Mouse (Mus musculus) layer of hippocampus, adult 9-10 months (tissue): ENCODE results near the gene Zfp719.
A peak's percentile ranks its signal among the peaks of the same experiment; 100 is the strongest.

Source experiments
- DNase-seq: peaks from one replicate; pipeline ENCODE4 v3.0.0; 2022; ENCODE audit warnings: low spot score

Zfp719 gene

DNA sequence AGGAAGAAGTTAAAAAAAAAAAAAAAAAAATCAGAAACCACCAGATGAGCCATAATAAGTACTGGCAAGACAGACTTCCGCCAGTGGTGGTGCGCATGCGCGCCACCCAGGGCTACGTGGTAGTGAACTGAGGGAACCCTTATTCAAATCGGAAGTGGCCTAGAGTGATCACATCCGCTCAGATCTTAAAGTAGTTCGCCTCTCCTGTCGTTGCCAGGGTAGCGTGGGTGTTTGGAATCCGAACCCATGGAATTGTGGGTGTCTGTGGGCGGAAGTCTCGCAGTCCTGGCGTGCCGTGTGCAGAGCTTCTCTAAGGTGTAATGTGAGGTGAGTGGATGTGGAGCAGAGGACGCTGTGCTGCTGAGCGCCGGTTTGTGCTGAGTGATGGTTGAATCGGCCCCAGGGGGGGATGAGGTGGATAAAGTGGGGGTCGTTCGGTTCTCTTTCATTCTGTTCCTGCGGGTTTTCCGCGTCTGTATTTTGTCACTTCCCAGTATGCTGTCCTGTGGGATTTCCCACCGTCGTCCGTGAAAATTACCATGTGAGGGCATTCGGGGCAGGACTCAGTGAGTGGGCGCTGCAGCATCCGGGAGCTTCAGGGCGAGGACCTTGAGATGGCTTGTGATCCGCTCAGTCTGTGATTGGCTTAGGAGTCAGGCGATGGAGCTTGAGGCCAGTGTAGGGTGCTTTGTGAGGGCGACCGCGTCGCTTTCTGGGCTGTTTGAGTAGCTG is at the start of gene Zfp719:
Gene Zfp719, plus strand, starts transcription at position 171 of the 732 bp plus-strand sequence.
- peak; percentile 78 for DNase-seq

DNA sequence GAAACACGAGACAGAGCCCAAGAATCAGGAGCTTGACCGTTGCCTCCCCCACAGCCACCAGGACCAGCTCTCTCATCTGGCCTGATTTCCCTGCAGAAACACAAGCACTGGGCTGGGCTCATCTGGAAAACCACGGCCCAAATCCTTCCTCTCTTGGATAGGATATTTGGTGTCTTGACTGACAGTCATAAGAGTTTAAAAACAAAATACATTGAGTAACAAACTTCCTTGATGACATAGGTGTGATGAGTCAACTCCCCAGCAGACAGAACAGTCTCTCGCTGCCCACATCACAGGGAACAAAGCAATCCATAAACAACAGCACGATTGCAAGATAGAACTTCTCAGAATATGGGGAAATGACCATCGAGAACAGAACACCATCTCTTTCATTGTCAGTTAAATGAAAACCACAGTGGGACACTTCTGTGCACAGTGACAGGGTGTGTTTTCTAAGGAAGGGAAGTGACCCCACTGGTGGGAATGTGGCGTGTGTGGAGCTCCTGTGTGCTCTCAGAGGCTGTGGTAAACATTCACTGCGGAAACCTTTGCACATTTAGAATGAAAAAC is 49.1 kb upstream of the Zfp719 start:
- no peak for DNase-seq

DNA sequence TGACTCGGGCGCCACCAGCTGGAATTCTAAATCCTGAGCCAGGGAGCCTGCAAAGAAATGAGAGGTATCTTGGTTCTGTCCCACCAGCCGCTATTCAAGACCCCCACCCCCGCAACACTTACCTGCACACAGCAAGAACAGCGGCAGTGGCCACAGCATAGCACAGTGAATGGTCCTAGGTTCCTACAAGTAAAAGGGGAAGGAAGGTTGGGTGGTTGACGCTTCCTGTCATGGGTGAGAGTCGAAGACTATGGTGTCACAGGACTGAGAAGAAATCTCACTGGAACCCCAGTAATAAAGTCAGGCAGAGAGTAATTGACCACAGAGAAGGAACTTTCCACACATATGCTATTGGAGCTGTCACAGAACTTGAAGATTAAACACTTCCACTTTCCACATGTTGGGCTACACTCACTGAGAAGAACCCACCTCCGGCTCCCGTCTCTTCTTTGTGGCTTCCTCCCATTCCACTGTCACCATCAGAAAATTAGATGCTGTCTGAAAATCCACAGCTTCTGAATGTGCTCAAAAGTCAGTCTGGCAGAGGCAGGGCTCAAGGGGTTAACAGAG is 46.4 kb upstream of the Zfp719 start:
- no peak for DNase-seq

DNA sequence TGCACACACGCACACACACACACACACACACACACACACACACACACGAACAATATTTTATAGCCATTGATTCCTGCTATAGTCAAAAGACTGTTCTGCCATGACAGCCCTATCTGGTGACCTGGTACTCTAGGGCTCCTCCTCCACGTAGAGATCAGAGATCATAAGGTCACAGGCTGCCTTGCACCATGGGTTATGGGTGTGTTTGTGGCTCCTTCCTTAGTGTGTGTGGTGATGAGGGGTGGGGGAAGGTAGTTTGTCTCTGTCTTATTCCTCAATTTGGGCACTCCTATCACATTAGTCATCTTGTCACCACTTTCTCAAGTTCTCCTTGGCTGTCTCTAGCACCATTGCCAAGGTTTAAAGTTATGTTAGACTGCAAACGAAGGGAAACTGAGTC is 40.9 kb upstream of the Zfp719 start:
- DNase-seq = no peak

- DNase-seq = no peak
Measured at GRCm38 (mm10) chr7:43544225-43544977, 35.0 kb upstream of the Zfp719 start, which contains the start of gene Cd33. TSS of gene Cd33 (minus strand) at chr7:43544428.

DNA sequence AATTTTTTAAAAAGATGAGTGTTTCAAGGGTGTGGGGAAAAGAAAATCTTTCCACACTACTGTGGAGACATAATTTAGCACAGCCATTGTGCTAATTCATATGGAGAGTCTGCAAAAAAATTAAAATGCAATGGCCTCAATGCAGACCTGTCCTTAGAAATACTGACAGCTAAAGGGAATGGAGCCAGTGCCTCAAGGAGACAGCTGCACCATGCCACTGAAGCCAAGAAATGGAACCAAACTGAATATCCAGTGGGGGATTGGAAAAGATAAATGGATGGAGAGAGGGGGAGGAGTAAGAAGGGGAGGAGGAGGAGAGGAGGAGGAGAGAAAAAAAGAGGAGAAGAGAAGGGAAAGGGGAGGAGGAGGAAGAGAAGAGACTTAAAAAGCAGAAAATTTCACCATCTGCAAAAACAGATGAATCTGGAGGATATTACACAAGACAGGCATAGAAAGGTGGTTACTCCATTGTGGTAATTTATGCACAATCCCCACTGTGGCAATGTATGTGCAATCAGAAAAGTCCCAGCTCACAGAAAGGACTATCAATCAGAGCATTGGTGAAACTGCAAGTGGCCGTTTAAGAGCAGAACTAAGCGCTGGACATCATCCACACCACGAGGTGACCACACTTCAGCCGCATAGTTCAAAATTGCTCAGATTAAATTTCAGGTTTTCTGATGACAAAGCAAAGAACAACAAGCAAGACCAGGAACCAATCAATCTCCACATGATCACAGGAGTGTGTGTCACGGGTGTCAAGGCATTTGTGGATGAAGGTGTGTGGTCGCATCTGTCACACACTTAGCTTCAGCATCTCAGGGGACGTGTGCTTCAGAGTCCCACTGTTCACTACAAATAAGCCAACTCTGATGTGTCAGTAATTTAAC is 33.5 kb upstream of the Zfp719 start:
- no peak for DNase-seq

DNA sequence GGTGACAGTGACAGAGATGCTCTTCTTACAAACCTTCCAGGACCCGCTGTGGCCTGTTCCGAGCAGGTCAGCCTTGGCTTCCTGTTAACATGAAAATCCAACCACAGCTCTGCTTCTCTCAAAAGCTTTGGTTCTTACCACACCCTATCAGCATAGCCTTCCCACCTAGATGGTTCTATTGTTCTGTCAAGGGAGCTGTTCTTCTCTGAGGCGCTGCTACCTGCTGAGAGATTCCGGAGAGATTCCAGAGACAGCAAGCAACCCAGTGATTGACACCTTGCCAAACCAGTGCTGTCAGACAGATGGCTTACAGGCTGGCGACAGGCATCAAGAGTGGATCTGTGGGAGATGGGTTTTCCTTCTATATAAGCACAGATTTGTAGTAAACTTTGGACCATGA is 31.7 kb upstream of the Zfp719 start:
- no peak for DNase-seq

- no peak for DNase-seq
Measured at GRCm38 (mm10) chr7:43548206-43548605, 31.2 kb upstream of the Zfp719 start.

GRCm38 (mm10) chr7:43553153-43553552 is 26.3 kb upstream of the Zfp719 start:
- DNase-seq = no peak

DNA sequence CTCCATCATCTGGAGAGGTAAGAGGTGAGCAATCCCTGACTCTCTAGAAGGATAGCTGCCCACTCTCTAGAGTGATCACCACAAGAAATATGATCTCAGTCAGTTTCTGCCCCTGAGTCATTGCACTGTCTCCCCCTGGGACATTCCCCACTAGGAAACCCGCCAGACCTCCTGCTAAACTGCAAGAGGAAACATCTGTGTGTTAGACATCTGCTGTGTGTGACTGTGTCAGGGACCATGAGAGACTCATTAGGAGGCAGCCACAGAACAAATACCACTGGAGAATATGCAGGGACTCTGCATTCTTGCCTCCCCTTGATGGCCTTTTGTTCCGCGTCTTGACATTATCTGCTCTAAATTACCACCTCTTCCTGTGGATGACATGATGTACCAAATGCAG is 24.9 kb upstream of the Zfp719 start:
- DNase-seq = no peak

- DNase-seq = no peak
Measured at GRCm38 (mm10) chr7:43555351-43555750, 24.1 kb upstream of the Zfp719 start.

DNA sequence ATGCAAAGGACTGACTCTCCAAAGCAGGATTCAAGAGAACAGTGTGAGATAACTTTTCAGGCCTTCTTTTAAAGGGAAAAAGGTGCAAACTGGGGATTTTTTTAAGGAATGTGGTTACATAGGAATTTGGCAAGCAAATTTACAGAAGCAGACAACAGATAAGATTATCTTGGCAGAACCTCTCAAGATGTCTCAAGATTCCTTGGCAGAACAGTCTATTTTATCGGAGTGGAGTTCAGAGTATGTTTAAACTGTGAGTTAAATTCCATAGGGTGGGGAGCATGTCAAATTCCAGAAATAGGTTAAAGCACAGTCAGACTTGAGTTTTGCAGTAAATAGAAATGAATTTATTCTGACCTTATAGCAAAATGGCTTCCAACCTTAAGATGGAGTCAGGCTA is 22.5 kb upstream of the Zfp719 start:
- DNase-seq = no peak

GRCm38 (mm10) chr7:43562006-43562633 is 17.3 kb upstream of the Zfp719 start, which contains the start of gene Zfp658:
TSS of gene Zfp658 (plus strand) at chr7:43562256.
- DNase-seq = peak; percentile 71

DNA sequence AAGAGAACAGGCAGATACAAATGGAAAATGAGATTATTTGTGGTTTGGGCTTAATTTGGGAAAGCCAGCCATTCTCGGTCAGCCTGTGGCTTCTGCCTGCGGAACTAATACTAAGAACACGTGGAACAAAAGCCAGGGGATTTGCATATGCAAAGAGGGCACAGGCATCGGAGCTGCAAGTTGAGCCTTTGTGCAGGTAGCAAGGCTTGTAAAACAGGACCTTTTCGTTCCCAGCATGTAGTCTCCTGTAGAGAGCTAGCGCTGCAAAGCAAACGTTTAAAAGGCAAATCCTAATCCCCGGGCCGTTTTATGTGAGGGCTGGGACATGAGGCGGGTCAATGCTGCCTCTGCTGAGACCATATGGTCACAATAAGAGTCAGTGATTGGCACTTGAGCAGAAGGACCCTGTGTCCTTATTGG is 16.7 kb upstream of the Zfp719 start:
- no peak for DNase-seq

DNA sequence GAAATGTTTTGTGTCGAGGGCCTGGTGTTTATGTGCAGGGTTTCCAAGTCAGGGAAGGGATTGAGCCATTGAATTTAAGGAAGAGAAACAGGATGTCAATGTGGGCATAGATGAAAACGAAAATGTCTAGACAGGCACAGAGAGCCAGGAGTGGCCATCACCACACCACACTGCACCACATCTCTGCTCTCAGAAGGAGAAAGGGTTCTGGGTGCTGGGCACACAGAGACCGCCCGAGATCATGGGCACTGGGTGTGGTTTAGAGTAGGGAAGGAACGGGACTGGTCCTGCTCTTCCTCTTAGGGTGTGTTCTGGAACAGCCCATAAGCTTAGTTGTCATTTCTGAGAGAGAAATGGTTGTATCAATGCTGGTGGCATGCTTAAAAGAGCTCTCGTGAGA is 16.1 kb upstream of the Zfp719 start:
- DNase-seq = no peak

GRCm38 (mm10) chr7:43571216-43571615 is 8.2 kb upstream of the Zfp719 start:
- no peak for DNase-seq

DNA sequence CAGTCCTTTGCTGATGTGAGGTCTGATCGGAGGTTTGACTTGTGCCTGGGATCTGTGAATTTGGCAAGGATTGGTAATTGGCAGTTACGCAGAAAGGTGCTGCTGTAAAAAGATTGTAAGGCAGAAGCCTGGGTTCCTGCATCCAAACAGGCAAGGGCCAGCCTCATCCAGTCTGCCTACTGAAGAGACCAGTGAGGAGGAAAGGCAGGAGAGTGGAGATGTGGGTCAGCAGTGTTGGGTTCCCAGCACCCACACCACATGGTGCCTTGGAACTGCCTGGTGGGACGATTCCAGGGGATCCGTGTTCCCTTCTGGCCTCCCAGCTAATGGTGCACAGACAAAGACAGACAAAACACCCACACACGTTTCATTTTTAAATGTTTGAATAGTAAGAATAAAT is 1.1 kb downstream of the Zfp719 start:
- no peak for DNase-seq

DNA sequence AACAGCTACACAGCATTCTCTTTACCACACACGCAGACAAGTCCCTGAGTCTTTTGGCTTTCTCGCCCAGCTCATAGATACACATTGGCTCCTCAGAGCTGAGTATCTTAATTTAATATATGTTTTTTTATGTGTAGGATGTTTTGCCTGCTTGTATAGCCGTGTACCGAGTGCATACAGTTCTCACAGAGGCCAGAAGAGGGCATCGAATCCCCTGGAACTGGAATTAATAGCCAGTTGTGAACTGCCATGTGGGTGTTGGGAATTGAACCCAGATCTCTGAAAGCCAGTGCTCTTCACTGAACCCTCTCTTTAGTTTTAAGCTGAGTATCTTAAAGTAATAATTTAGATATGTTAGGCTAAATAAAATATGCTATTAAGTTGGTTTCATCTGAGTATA is 5.4 kb downstream of the Zfp719 start:
- DNase-seq = no peak

GRCm38 (mm10) chr7:43601884-43602283 is 22.5 kb downstream of the Zfp719 start:
- DNase-seq = no peak

- DNase-seq = peak; percentile 35
Measured at GRCm38 (mm10) chr7:43606896-43607742, 27.7 kb downstream of the Zfp719 start, which contains the start of gene Zfp819. TSS of gene Zfp819 (plus strand) at chr7:43607169.
